Mouse (Mus musculus): Measurements from ENCODE around the gene Pxn. TPM values are rescaled to one million over a fixed set of nuclear protein-coding genes. Genes with fewer than 3 reads are reported as not detected.
A peak's percentile ranks its signal among the peaks of the same experiment; 100 is the strongest.
"Not testable (repeated sequence)": the region's sequence is repeated elsewhere in the genome, so short reads cannot be mapped to it uniquely, and the experiment has no call there.

Pxn gene
- polyA plus RNA-seq, 1 experiment: 41.6 TPM

DNA sequence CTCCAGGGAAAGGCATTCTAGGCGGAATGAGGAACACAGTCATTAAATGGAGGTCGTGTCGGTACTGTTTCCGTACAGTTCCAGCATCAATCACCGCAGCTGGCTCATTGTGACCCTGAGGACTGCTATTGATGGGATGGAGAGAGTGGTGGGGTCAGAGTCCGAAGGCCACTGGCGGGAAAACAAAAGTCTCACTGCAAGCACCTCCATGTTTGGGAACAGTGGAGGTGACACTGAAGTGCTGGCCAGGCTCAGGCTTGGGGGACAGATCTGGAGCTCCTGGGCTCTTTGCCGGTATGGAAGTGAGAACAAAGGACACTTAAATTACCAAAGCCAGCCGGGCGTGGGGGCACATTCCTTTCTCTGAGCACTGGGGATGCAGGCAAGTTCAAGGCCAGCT is 62.2 kb downstream of the Pxn start:
- TF ChIP-seq POLR2A (IDR thresholded peaks at IDR 0.05; ENCODE audit: extremely low read depth, insufficient read depth, low read length) (no peak), CTCF (IDR thresholded peaks at IDR 0.05; ENCODE audit: extremely low read depth, insufficient read depth, low read length) (no peak)
- no peak overlapping the region for H3K27ac ChIP-seq (ENCODE audit: insufficient read depth, low read length)
- no peak overlapping the region for H3K4me3 ChIP-seq (ENCODE audit: insufficient read depth, low read length)
- peaks cover 4% of the 10 kb centered on the region for H3K4me1 ChIP-seq (ENCODE audit: control insufficient read depth, insufficient read depth, low read length)

DNA sequence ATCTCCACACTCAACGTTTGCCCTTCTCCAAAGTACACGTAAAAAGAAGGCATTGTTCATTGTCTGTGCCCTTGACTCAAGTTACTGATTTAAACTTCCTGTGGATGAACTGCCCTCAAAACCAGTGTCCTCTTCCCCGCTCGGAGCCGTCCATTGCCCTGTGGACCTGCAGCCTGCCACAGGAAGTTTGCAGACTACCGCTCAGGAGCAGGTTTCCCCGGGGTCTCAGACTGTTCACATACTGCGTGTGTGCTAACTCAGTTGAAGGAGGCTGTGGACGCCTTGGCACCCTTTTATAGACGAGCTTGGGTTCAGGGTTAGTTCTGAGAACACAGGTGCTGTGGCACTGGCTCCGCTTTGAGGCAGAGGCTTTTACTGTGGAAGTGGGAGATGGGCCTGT is 62.8 kb downstream of the Pxn start:
- TF ChIP-seq POLR2A (IDR thresholded peaks at IDR 0.05; ENCODE audit: extremely low read depth, insufficient read depth, low read length) (no peak), CTCF (IDR thresholded peaks at IDR 0.05; ENCODE audit: extremely low read depth, insufficient read depth, low read length) (no peak)
- peaks cover 4% of the 10 kb centered on the region for H3K4me1 ChIP-seq (ENCODE audit: control insufficient read depth, insufficient read depth, low read length)
- H3K27ac ChIP-seq (ENCODE audit: insufficient read depth, low read length): no peak overlapping the region
- H3K4me3 ChIP-seq (ENCODE audit: insufficient read depth, low read length): no peak overlapping the region

DNA sequence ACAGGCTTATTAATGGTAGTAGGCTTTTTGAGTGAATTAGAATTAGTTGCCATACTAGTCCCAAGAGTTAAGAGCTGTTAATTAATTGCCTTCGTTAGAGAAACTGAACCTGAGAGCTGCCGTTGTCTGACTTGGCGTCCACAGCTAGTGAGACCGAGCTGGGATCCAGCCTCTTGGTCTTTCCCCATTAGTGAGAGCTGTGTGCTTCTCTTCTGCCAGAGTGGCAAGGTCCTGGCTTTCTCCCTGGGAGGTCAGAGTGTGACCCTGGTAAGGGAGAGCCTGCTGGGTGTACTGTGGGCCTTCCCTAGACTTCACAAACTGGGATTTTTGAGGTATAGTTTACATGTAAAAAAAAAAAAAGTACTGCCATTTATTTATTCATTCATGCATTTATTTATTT is 63.2 kb downstream of the Pxn start:
- TF ChIP-seq CTCF (IDR thresholded peaks at IDR 0.05; ENCODE audit: extremely low read depth, insufficient read depth, low read length): no peak
- TF ChIP-seq POLR2A (IDR thresholded peaks at IDR 0.05; ENCODE audit: extremely low read depth, insufficient read depth, low read length): no peak
- Histone ChIP-seq H3K4me3 (ENCODE audit: insufficient read depth, low read length) (no peak overlapping the region), H3K4me1 (ENCODE audit: control insufficient read depth, insufficient read depth, low read length) (peaks cover 4% of the 10 kb centered on the region), H3K27ac (ENCODE audit: insufficient read depth, low read length) (no peak overlapping the region)

- no peak overlapping the region for H3K4me3 ChIP-seq (ENCODE audit: insufficient read depth, low read length)
- TF ChIP-seq CTCF (IDR thresholded peaks at IDR 0.05; ENCODE audit: extremely low read depth, insufficient read depth, low read length): no peak
- no peak for TF ChIP-seq POLR2A (IDR thresholded peaks at IDR 0.05; ENCODE audit: extremely low read depth, insufficient read depth, low read length)
- no peak overlapping the region for H3K27ac ChIP-seq (ENCODE audit: insufficient read depth, low read length)
- peaks cover 3% of the 10 kb centered on the region for H3K4me1 ChIP-seq (ENCODE audit: control insufficient read depth, insufficient read depth, low read length)
These were observed 64.6 kb downstream of the Pxn start for GRCm38 (mm10) chr5:115571086-115571485.

DNA sequence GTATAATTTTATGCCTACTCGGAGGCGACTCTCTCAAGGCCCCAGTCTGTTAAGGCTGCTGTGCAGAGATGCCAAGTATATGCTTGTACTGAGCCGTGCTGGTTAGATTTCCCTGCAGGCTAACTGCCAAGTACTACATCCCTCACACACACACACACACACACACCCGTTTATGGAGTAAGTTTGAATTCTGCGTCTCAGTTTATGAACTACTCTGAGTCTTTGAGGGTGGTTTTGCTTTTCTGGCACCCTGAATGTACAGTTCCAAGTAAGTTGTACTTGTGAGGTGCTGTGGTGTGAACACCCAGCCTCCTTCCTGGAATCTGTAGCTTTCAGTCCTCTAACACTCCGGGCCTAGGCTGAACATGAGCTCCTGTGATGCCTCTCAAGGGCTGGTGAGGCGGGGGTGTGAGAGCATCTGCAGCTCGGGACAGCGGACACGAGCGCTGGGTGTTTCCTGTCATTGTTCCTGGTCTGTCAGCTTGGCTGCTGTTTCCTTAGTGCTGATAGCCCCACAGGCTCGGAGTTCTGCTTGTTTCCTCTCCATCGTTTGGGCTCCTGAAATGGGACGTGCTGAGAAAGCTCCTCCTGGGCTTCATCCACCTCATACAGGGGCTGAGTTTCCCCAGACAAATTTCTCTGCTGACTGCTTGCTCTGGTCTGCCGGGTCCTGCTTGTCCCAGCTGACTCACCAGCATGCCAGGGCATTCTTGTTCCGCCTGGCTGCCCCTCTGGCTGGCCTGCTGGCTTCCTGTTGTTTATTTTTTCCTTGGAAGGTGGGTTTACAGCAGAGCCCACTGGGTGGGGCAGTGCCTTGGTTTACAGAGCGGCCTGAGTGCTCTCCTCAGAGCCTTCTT is 66.4 kb downstream of the Pxn start:
- peaks cover 3% of the 10 kb centered on the region for H3K4me1 ChIP-seq (ENCODE audit: control insufficient read depth, insufficient read depth, low read length)
- H3K4me3 ChIP-seq (ENCODE audit: insufficient read depth, low read length): no peak overlapping the region
- H3K27ac ChIP-seq (ENCODE audit: insufficient read depth, low read length): peak overlapping the region; percentile 44; the same call in 1 of the 2 replicates
- TF ChIP-seq CTCF (IDR thresholded peaks at IDR 0.05; ENCODE audit: extremely low read depth, insufficient read depth, low read length): no peak
- no peak for TF ChIP-seq POLR2A (IDR thresholded peaks at IDR 0.05; ENCODE audit: extremely low read depth, insufficient read depth, low read length)

DNA sequence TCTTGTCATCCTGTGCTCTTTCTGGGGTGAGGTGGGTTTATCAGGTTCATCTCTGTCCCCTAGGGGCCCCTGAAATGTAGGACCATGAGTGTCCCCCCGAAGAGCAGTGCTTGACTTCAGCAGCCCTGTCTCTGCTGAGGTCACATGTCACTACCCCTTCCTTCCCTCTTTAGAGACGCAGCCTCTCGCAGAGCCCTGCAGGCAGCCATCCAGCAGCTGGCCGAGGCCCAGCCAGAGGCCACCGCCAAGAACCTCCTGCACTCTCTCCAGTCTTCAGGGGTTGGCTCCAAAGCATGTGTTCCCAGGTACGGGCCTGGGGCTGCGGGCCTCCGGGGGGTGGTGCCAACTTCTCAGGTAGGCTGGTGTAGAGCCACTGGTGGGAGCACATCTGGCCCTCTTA is 68.5 kb downstream of the Pxn start:
- no peak for TF ChIP-seq POLR2A (IDR thresholded peaks at IDR 0.05; ENCODE audit: extremely low read depth, insufficient read depth, low read length)
- H3K4me1 ChIP-seq (ENCODE audit: control insufficient read depth, insufficient read depth, low read length): peaks cover 5% of the 10 kb centered on the region
- no peak overlapping the region for H3K27ac ChIP-seq (ENCODE audit: insufficient read depth, low read length)
- H3K4me3 ChIP-seq (ENCODE audit: insufficient read depth, low read length): no peak overlapping the region

- not testable (repeated sequence) for H3K4me3 ChIP-seq (ENCODE audit: insufficient read depth, low read length); H3K27ac ChIP-seq (ENCODE audit: insufficient read depth, low read length)
These were observed 71.2 kb downstream of the Pxn start for GRCm38 (mm10) chr5:115577686-115578085.

GRCm38 (mm10) chr5:115578922-115579321 is 72.4 kb downstream of the Pxn start:
- Histone ChIP-seq H3K4me1 (ENCODE audit: control insufficient read depth, insufficient read depth, low read length) (0 out of 2 replicates have a peak, but pooled peaks cover 2% of the 10 kb centered on the region), H3K4me3 (ENCODE audit: insufficient read depth, low read length) (no peak overlapping the region), H3K27ac (ENCODE audit: insufficient read depth, low read length) (no peak overlapping the region)
- TF ChIP-seq CTCF (IDR thresholded peaks at IDR 0.05; ENCODE audit: extremely low read depth, insufficient read depth, low read length): no peak
- no peak for TF ChIP-seq POLR2A (IDR thresholded peaks at IDR 0.05; ENCODE audit: extremely low read depth, insufficient read depth, low read length)

More at GRCm38 (mm10) chr5:115577686-115578085, 71.2 kb downstream of the Pxn start:
- not testable (repeated sequence) for H3K4me1 ChIP-seq (ENCODE audit: control insufficient read depth, insufficient read depth, low read length)

DNA sequence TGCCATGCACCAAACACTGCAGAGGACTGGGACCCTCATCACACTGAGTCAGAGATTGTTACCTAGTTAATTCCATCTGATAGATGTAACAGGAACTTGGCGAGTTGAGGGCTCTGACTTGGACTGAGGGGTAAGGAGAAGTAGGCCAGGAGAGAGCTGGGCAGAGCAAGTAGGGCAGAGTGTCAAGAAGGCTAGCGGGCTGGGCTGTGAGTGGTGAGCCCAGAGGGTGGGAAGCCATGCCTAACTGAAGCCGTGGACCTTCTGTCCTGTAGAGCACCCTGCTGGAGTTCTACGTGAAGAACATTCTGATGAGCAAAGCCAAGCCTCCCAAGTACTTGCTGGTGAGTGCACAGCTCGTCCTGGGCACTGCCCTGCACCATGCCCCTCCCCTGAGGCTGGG is 72.9 kb downstream of the Pxn start:
- 0 out of 2 replicates have a peak, but pooled peaks cover 2% of the 10 kb centered on the region for H3K4me1 ChIP-seq (ENCODE audit: control insufficient read depth, insufficient read depth, low read length)
- no peak overlapping the region for H3K27ac ChIP-seq (ENCODE audit: insufficient read depth, low read length)
- TF ChIP-seq POLR2A (IDR thresholded peaks at IDR 0.05; ENCODE audit: extremely low read depth, insufficient read depth, low read length) (no peak), CTCF (IDR thresholded peaks at IDR 0.05; ENCODE audit: extremely low read depth, insufficient read depth, low read length) (no peak)
- no peak overlapping the region for H3K4me3 ChIP-seq (ENCODE audit: insufficient read depth, low read length)

DNA sequence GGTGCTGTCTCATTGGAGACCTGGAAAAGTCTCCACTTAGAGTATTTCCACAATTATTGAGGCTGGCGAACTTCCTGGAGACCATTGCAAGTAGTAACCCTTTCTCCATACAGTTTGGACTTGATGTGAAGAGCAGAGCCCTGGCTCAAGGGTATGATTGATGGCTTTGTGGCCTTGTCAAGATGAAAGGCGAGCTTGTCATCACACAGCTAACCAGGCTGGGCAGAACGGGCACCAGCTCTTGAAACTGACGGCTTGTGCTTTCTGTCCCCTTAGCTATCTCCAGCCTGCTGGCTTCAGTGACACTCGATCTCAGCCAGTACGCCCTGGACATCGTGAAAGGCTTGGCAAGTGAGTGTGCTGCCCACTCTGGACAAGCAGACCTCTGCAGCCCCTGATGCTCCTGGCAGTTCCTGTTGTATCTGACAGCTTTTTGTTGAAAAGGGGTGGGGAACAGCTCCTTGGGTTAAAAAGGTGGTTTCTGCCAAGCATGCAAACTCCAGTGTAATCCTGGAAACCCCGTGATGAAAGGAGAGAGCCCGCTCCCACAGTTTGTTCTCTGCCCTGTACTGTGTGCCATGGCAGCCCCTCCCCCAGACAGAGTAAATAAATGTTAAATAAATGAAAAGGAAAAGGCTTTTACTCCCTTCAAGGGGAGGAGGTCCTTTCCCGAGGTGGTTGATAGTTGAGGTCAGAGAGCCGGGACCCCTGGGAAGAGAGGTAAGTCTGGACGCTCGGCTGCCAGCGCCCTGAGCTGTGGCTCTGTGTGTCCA is 73.9 kb downstream of the Pxn start:
- no peak overlapping the region for H3K4me3 ChIP-seq (ENCODE audit: insufficient read depth, low read length)
- TF ChIP-seq POLR2A (IDR thresholded peaks at IDR 0.05; ENCODE audit: extremely low read depth, insufficient read depth, low read length): no peak
- TF ChIP-seq CTCF (IDR thresholded peaks at IDR 0.05; ENCODE audit: extremely low read depth, insufficient read depth, low read length): no peak
- H3K27ac ChIP-seq (ENCODE audit: insufficient read depth, low read length): no peak overlapping the region
- 0 out of 2 replicates have a peak, but pooled peaks cover 2% of the 10 kb centered on the region for H3K4me1 ChIP-seq (ENCODE audit: control insufficient read depth, insufficient read depth, low read length)

Measured in cortical plate, adult 2 months (tissue).